Mouse (Mus musculus) bone marrow, adult 2 months (tissue): ENCODE measurements around the gene Spaca3.

Experiments used
- CTCF ChIP-seq: fragments of 200-500 bp; IDR thresholded peaks from 2 replicates; pipeline ENCODE4 v1.5.1; 2011; ENCODE audit warnings: low read length, control low read depth; ENCODE audit not compliant: control insufficient read depth, insufficient read depth
- POLR2A ChIP-seq: fragments of 200-500 bp; IDR thresholded peaks from 2 replicates; pipeline ENCODE4 v1.6.1; 2011; ENCODE audit warnings: low read depth, mild to moderate bottlenecking, control low read depth, low read length, borderline replicate concordance; ENCODE audit not compliant: control insufficient read depth

GRCm38 (mm10) chr11:80904559-80904958 lies 46.4 kb downstream of the Spaca3 start:
- TF ChIP-seq POLR2A, result no peak
- TF ChIP-seq CTCF, result no peak
